Mouse (Mus musculus) C2C12 (cell line): ENCODE measurements around the gene Mthfd1l. TPM values are rescaled to one million over a fixed set of nuclear protein-coding genes. Genes with fewer than 3 reads are reported as not detected.

Experiments used
- H3K27me3 ChIP-seq: one replicate; pipeline ENCODE4 v1.6.1; 2011; ENCODE audit not compliant: control insufficient read depth, insufficient read depth, insufficient read length
- H3K36me3 ChIP-seq: one replicate; pipeline ENCODE4 v1.6.1; 2011; ENCODE audit not compliant: control insufficient read depth, insufficient read depth
- H3K4me3 ChIP-seq: one replicate; pipeline ENCODE4 v1.5.1; 2011; ENCODE audit warnings: mild to moderate bottlenecking, control low read depth; ENCODE audit not compliant: poor library complexity, insufficient read depth, severe bottlenecking
- H3K79me2 ChIP-seq: one replicate; pipeline ENCODE4 v1.6.1; 2011; ENCODE audit not compliant: control insufficient read depth, insufficient read depth
- H3K79me3 ChIP-seq: one replicate; pipeline ENCODE4 v1.6.1; 2011; ENCODE audit warnings: low read depth, control low read depth
- H3ac ChIP-seq: one replicate; pipeline ENCODE3; 2011; ENCODE audit warnings: low read depth; ENCODE audit not compliant: control insufficient read depth, insufficient read length
- CEBPB ChIP-seq: IDR thresholded peaks from one replicate; pipeline ENCODE4 v1.6.1; 2011; ENCODE audit warnings: low read depth, mild to moderate bottlenecking, control low read depth, moderate library complexity
- CTCF ChIP-seq: IDR thresholded peaks from one replicate; pipeline ENCODE4 v1.5.1; 2011; ENCODE audit not compliant: control insufficient read depth, insufficient read depth, insufficient read length
- FOSL1 ChIP-seq: IDR thresholded peaks from one replicate; pipeline ENCODE4 v1.8.0; 2011; ENCODE audit warnings: mild to moderate bottlenecking, low read length; ENCODE audit not compliant: poor library complexity, insufficient read depth, severe bottlenecking
- MAX ChIP-seq: IDR thresholded peaks from one replicate; pipeline ENCODE4 v1.6.1; 2011; ENCODE audit warnings: mild to moderate bottlenecking, control low read depth
- MYOD1 ChIP-seq: IDR thresholded peaks from one replicate; pipeline ENCODE4 v1.6.1; 2011; ENCODE audit warnings: low read depth; ENCODE audit not compliant: control insufficient read depth, insufficient read length
- MYOG ChIP-seq: IDR thresholded peaks from one replicate; pipeline ENCODE4 v1.6.1; 2011; ENCODE audit not compliant: control insufficient read depth, insufficient read length; ENCODE audit errors: extremely low read depth
- USF1 ChIP-seq: IDR thresholded peaks from one replicate; pipeline ENCODE4 v1.6.1; 2011; ENCODE audit warnings: low read depth, mild to moderate bottlenecking, control low read depth, moderate library complexity
- polyA plus RNA-seq: library from polyadenylated mRNA; unstranded; fragments of >200 nt; fragmentation: generic; extraction: Trizol; gene quantifications from one replicate; pipeline ENCODE4 v1.2.1, GENCODE M21; 2012; ENCODE audit warnings: missing spikeins

The Mthfd1l gene
- polyA plus RNA-seq, 1 experiment: 43.6 TPM

GRCm38 (mm10) chr10:4026616-4027015, 53.7 kb downstream of the Mthfd1l start:
- H3K36me3 ChIP-seq: peaks cover 87% of the 10 kb centered on the region

GRCm38 (mm10) chr10:4027466-4027865, 54.5 kb downstream of the Mthfd1l start:
- H3K4me3 ChIP-seq: no peak overlapping the region
- no peaks in the 10 kb centered on the region for H3K79me2 ChIP-seq
- peaks cover 89% of the 10 kb centered on the region for H3K36me3 ChIP-seq
- H3K27me3 ChIP-seq: no peaks in the 10 kb centered on the region
- H3ac ChIP-seq: no peak overlapping the region
- peaks cover 1% of the 10 kb centered on the region for H3K79me3 ChIP-seq
- TF ChIP-seq MAX (no peak), CEBPB (no peak), MYOD1 (no peak), FOSL1 (no peak), CTCF (no peak), MYOG (no peak), USF1 (no peak)

More at GRCm38 (mm10) chr10:4026616-4027015, 53.7 kb downstream of the Mthfd1l start:
- TF ChIP-seq FOSL1: no peak
- TF ChIP-seq USF1: no peak
- TF ChIP-seq MYOG: no peak
- no peak for TF ChIP-seq CTCF
- TF ChIP-seq MAX: no peak
- TF ChIP-seq CEBPB: no peak
- no peak for TF ChIP-seq MYOD1
- Histone ChIP-seq H3K4me3 (no peak overlapping the region), H3K79me3 (peaks cover 1% of the 10 kb centered on the region), H3ac (no peak overlapping the region), H3K27me3 (no peaks in the 10 kb centered on the region), H3K79me2 (no peaks in the 10 kb centered on the region)

- Histone ChIP-seq H3K79me2 (no peaks in the 10 kb centered on the region), H3K27me3 (no peaks in the 10 kb centered on the region), H3K79me3 (peaks cover 1% of the 10 kb centered on the region), H3ac (no peak overlapping the region), H3K4me3 (no peak overlapping the region), H3K36me3 (peaks cover 91% of the 10 kb centered on the region)
- TF ChIP-seq MYOG (no peak), MAX (no peak), MYOD1 (no peak), CTCF (no peak)
These were observed 56.0 kb downstream of the Mthfd1l start for GRCm38 (mm10) chr10:4028851-4029442.

GRCm38 (mm10) chr10:4033761-4034160, 60.8 kb downstream of the Mthfd1l start:
- no peak overlapping the region for H3K4me3 ChIP-seq
- no peak for TF ChIP-seq FOSL1
- TF ChIP-seq MYOD1: no peak
- TF ChIP-seq CEBPB: no peak
- TF ChIP-seq MYOG: no peak
- TF ChIP-seq CTCF: no peak
- no peak for TF ChIP-seq USF1
- no peak for TF ChIP-seq MAX
- no peaks in the 10 kb centered on the region for H3K79me2 ChIP-seq
- peaks cover 90% of the 10 kb centered on the region for H3K36me3 ChIP-seq
- no peaks in the 10 kb centered on the region for H3K27me3 ChIP-seq
- no peak overlapping the region for H3ac ChIP-seq
- H3K79me3 ChIP-seq: no peaks in the 10 kb centered on the region

GRCm38 (mm10) chr10:4036476-4036875, 63.6 kb downstream of the Mthfd1l start:
- TF ChIP-seq CEBPB (no peak), MAX (no peak), USF1 (no peak), MYOG (no peak), FOSL1 (no peak), CTCF (no peak), MYOD1 (no peak)
- Histone ChIP-seq H3ac (no peak overlapping the region), H3K36me3 (peaks cover 87% of the 10 kb centered on the region), H3K79me2 (no peaks in the 10 kb centered on the region), H3K27me3 (no peaks in the 10 kb centered on the region), H3K4me3 (no peak overlapping the region), H3K79me3 (no peaks in the 10 kb centered on the region)

- no peaks in the 10 kb centered on the region for H3K27me3 ChIP-seq
- H3K79me2 ChIP-seq: no peaks in the 10 kb centered on the region
- H3ac ChIP-seq: no peak overlapping the region
- H3K79me3 ChIP-seq: no peaks in the 10 kb centered on the region
- TF ChIP-seq MAX (no peak), CEBPB (no peak), FOSL1 (no peak), USF1 (no peak), MYOG (no peak), MYOD1 (no peak), CTCF (no peak)
- H3K36me3 ChIP-seq: peaks cover 87% of the 10 kb centered on the region
- no peak overlapping the region for H3K4me3 ChIP-seq
These were observed 64.1 kb downstream of the Mthfd1l start for GRCm38 (mm10) chr10:4037066-4037465.
